Mouse (Mus musculus) bone marrow macrophage, adult 2 months (primary cell): ENCODE measurements at regions not wholly inside any gene's neighbourhood (a gene's known extent, or its start where the extent isn't known, plus 50 kb on each side); places are given as distances from the start of the nearest gene placed in this dataset.

ENCODE experiments used
- CTCF ChIP-seq: IDR thresholded peaks from 2 replicates; pipeline ENCODE4 v1.5.1; 2012; ENCODE audit warnings: low read depth, mild to moderate bottlenecking, low read length, moderate library complexity
- POLR2A ChIP-seq: IDR thresholded peaks from 2 replicates; pipeline ENCODE4 v1.6.1; 2012; ENCODE audit warnings: mild to moderate bottlenecking, low read depth, low read length, borderline replicate concordance

DNA sequence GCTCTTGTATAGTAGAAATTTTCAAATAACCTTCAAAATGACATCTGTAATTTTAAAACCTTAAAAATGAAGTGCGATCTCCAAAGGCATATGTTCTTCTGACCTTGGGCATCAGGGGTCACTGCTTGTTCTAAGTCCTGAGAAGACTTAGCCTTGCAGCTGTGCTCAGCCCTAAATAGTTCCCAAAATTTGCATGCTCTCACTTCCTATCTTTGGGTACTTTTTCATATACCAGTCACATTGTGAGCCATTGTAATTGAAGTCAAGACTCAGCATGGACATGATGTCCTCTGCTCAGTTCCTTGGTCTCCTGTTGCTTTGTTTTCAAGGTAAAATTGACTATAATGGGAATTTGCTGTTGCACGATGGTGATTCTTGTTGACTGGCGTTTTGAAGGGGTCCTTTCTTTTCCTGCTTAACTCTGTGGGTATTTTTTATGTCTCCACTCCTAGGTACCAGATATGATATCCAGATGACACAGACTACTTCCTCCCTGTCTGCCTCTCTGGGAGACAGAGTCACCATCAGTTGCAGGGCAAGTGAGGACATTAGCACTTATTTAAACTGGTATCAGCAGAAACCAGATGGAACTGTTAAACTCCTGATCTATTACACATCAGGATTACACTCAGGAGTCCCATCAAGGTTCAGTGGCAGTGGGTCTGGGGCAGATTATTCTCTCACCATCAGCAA is 1144.6 kb upstream of the Tacstd2 start:
- no peak for TF ChIP-seq CTCF
- no peak for TF ChIP-seq POLR2A
